Mouse (Mus musculus) spleen, adult 12 weeks (tissue): ENCODE results near the gene Eif2ak4.

Source experiments
- DNase-seq: peaks from one replicate; pipeline ENCODE4 v3.0.0; 2022; ENCODE audit warnings: low spot score

The Eif2ak4 gene

DNA sequence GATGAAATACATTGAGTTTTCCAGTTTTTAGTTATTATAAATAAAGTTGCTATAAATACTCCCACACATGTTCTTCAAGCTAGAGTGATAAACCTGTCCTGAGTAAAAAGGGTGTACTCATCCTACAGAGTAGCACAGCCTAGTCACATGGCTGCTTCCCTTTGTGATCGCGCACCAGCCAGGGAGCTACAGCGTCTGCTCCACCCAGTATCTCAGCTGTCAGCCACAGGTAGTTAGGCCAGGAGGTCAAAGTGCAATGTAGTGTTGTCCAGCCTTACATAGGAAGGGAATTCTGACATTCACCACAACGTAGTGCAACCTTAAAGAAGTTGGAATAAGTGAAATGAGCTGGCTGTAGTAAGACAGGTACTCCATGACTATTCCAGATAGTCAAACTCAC lies 17.1 kb downstream of the Eif2ak4 start:
- DNase-seq = no peak

DNA sequence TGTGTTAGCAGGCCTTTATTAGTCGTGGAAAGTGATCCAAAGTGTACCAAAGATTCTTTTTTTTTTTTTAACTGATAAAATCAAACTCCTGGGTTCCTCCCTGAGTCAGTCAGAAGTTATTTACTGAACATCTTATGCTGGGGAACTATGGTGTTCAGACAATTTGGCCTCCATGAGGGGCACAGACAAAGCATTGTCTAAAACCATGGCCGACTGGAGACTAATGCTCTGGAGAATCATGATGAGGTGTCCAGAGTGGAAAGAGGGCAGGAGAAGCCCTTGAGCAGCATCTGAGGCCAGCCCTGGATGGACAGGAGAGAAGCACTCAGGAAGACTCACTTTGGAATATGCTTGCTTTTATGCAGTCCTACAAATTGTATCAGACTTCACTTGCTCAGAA lies 18.4 kb downstream of the Eif2ak4 start:
- DNase-seq = no peak

DNA sequence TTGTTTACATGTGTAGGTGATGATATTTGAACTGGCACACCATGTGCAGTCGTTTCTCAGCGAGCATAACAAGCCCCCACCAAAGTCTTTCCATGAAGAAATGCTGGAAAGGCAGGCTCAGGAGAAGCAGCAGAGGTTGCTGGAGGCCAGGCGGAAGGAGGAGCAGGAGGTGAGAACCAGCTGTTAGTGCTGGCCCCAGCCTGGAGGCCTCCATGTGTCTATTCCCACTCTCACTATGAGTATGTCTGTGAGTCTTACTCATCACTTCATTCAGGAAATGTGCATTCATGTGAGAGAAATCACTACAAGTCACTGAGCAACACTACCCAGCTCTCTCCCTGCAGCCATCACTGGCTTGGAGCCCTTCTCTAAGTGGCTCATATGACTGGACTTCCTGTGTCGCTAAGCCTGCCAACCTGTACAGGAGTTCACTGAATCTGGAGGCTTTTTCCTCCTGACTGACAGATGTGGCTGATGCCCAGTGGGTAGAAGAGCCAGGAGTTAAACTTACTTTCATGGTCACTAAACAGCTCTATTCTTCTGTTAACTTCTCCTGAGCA lies 20.0 kb downstream of the Eif2ak4 start:
- no peak for DNase-seq

DNA sequence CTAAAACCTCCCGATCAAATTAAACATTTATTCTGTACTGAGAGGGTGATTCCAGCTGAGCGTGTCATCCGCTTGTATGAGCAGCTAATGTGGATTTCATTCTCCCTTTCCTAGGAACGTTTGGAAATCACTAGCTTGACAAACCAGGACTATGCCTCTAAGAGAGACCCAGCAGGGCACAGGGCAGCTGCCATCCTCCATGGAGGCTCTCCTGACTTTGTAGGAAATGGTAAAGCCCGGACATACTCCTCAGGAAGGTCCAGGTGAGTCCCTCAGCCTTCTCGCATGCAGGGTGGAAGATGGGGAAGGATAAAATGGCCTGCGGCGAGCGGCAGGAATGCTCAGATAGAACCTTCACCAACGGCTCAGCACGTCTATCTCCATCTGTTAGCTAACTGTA lies 24.4 kb downstream of the Eif2ak4 start:
- no peak for DNase-seq

DNA sequence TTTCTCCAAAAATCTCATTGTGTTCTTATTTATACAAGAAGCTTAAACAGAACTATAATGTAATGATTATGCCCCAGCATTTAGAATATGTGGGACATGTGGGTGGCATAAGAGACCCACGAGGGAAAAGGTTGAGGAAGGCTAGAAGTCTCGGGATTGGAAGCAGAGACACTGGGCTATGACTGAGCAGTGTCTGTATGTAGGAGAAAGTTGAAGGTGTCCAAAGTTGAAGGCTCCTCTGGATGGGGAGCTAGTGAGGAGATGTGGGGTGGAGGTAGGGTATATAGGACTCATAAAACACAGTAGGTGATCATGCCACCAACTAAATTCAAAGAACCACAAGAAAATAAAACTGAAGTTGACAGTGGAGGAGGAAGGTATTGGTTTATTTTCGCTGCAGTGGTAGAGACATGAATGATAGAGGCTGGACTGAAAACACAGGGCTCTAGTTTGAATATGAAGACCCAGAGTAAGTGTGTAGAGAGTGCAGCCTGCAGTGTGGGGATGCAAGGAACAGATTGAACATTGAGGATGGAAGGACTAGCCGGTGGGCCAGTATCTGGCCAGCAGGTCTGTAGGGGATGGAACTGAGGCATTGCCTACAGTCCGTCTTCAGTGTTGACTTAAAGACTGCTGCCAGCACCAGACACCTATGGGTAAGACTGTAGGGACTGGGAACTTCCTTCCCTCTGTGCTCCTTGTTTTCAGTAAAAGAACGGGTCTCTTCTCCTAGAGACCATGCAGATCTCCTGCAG lies 27.4 kb downstream of the Eif2ak4 start:
- no peak for DNase-seq

DNA sequence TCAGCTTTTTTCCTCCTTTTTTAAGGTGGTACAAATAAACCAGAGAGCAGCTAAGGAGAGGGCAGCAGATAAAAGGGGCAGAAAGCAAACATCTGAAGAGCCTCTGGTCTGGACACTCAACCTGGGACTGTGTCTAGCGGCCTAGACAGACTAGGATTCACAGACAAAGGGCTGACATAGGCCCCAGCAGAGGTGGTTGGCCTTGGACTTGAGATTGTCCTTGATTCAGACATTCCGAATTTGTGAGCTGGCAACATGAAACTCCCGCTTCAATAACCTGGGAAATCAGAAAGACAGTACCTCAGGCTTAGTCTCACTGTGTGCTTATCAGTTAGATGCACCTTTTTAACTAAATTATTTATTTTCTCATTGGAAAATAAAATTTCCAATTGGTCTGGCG lies 29.7 kb downstream of the Eif2ak4 start:
- no peak for DNase-seq

DNA sequence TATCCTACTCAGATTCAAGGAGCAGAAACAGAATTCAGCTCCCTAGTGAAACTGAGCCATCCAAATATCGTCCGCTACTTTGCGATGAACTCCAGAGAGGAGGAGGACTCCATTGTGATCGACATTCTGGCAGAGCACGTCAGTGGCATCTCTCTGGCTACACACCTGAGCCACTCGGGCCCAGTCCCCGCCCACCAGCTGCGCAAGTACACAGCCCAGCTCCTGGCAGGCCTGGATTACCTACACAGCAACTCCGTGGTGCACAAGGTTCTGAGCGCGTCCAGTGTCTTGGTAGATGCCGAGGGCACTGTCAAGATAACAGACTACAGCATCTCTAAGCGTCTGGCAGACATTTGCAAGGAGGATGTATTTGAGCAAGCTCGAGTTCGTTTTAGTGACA lies 33.5 kb downstream of the Eif2ak4 start:
- DNase-seq = no peak

DNA sequence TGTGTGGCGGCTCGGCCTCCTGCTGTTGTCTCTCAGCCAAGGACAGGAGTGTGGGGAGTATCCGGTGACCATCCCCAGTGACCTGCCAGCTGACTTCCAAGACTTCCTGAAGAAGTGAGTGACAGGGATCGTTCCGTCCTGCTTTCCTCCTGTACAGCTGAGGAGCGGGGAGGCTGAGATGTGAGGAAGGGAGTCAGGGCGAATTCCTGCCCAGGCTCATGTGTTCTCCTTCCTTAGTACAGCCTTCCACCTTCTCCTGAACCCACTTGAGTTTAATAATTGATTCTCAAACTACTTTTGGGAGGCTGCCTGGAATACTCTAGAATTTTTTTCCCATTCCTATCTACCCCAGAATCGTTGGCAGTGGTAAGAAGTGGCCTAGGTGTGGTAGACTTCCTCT lies 34.0 kb downstream of the Eif2ak4 start:
- DNase-seq = no peak

DNA sequence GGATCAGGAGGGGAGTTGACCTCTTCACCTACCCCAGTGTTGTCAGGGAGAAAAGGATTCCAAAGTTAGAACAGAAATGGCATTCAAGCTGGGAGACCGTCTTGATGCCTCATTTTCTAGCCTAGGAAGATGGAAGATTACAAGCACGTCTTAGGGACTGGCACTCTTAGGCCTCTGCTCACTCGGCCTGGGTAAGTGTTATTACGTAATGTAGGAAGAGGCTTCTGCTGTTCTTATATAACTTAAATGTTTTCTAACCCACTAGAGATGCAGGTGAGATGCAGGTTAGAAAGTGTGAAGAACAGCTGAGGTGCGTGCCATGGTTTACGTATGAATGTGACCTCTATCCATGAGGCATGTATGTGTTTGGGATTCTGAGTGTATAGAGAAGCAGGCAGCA lies 39.9 kb downstream of the Eif2ak4 start:
- DNase-seq = no peak

DNA sequence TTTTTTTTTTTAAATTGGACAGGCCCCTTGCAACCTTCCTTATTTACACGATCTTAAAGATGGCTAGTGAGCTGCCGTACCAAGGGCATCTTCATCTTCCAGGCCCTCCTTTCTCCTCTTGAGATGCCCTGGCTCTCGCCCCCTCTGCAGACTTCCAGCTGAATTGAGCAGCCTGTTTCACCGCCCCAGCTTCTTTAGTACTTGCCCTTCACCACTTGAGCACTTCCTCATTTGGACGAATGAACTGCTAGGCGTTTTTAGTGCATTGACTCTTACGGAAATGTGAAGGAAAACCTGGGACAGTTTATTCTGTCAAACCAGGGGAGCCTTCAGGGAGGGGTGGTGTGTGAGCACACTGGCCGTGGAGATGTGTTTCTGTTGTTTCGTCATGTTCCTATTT lies 40.9 kb downstream of the Eif2ak4 start:
- DNase-seq = no peak

DNA sequence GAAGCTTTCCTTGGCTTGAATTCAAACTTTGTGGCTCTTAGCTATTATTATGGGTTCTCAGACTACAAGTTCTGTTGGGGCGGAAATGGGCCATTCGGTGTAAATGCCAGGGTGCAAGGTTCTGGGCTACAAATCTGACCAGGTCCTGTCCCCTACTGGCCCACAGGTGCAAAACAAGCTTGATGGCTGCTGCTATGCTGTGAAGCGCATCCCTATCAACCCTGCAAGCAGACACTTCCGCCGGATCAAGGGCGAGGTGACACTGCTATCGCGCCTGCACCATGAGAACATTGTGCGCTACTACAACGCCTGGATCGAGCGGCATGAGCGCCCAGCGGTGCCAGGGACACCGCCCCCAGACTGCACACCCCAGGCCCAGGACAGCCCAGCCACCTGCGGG lies 42.2 kb downstream of the Eif2ak4 start:
- no peak for DNase-seq

DNA sequence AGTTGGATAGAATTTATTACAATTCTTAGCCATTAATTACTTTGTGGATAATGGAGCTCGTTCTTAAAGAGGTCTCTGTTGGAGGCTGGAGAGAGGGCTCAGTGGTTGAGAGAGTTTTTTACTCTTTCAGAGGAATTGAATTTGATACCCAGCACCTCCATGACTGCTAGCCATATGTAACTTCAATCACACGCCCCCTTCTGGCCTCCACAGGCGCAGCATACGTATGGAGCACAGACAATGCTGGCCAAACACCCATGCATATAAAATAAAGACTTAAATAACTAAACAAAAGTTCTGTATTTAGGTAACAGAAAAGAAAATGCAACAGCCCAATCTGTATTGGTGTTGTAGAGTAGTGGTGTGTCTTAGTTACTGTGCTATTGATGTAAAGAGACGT lies 43.2 kb downstream of the Eif2ak4 start:
- no peak for DNase-seq

DNA sequence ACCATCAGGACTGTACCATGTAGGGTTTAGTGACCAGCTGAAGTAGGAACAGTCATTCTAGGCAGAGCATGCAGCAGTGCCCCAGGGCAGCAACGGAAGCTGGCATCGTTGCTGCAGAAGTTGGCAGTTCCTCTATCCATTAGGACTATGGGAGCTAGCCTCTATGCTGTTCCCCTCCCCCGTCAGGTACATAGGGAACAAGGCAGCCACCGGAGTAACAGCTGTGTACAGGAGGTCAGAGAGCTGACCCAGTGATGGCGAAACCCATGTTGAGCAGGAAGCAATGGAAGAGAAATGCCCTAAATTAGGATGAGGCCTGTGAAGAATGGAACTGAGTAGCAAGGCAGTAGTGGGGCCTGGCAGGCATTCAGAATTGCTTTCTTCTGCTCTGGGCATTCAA lies 53.8 kb downstream of the Eif2ak4 start:
- no peak for DNase-seq

DNA sequence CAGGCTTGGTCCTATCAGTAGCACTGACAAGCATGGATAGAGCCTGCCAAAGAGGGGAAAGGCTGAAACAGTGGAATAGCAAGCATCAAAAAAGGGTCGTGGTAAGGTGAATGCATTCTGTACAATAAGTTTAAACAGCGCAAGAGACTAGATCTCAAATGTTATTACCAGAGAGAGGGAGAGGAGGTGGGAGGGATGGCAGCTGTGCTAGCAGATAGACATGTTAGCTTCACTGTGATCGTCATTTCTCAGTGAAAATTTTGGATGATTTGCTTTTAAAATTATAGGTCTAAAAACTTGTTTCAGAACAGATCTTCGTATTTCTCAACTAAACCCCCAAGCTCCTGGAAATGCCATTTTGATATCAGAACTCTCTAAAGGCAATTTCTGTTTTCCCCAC lies 54.3 kb downstream of the Eif2ak4 start:
- DNase-seq = no peak

DNA sequence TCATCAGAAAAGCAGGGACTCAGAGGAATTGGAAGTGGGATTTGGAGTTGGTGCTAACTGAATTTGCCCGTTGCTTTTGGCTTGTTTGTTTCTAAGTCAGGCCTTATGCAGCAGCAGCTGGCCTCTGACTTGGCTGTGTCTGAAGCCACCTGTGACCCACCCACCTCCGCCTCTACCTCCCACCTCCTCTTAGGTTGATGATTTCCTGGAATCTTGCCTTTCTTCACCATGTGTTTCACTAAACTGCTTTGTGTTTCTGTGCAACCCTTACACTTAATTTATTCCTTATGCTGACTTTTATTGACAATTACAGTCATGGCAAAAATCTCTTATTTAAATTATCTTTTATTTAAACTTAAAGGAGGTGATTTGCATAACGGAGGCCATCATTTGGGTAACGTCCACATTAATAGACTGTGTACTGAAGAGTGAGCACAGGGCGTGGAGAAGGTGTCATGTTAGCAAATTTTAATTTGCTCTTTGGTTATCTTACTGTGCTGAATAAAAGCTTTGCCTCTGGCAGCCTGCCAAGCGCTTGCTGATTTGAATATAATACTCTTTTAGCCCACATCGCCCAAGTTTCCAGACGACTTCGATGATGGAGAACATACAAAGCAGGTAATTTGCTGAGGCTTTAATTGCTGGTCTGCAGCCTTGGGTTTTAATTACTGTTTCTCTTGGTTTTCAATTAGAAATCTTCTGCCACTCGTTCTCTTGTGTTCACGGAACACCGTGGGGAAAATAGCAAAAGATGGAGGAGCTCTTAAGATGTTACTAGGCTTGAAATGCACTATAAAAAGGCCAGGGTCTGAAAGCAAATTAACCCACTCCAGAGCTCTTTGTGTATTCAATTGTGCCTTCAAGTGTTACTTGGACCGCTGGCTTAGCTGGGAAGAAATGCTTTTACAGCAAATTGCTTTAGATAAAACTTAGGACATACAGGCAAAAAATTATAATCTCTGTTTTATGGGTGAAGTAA lies 57.6 kb downstream of the Eif2ak4 start:
- no peak for DNase-seq

DNA sequence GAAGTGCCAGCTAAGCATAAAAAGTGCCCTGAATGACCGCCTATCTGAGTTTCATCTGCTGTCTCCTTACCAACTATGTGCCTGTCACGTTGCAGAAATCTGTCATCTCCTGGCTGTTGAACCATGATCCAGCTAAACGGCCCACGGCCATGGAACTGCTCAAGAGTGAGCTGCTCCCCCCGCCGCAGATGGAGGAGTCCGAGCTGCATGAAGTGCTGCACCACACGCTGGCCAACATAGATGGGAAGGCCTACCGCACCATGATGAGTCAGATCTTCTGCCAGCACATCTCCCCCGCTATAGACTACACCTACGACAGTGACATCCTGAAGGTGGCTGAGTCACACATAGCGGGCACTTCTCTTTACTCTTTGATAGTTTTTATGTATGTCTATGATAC lies 59.8 kb downstream of the Eif2ak4 start:
- DNase-seq = no peak

DNA sequence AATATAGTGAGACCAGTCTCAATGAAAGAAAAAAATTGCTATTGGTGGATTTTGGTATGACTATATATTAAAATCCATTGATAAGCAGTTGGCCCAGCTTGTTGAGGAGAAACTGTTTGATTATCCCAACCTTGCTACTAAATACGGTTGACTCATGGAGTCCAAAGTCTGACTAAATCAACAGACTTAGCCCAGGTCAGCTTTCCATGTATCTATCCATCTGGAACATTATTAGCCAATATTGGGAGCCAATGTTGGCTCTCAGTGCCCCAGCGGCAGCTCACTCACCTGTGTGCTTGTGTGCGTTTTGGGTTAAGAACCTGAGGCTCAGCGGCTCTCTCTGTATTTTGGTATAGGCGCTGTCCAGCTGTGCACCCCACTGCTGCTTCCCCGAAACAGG lies 62.6 kb downstream of the Eif2ak4 start:
- DNase-seq = no peak

DNA sequence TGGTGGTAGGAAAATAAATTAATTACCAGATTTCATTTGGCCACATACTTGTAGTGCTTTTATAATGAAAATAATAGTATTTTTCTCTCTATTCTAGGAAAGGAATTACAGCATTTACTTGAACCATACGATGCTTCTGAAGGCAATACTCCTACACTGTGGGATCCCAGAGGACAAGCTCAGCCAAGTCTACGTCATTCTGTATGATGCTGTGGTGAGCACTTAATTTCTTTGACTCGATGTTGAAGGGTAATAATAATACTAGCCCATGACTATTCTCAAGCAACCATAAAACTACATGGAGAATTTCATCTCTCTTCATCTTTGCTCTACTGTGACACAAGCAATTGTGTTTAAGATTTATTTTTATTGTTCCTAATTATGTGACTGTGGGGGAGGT lies 68.6 kb downstream of the Eif2ak4 start:
- no peak for DNase-seq

DNA sequence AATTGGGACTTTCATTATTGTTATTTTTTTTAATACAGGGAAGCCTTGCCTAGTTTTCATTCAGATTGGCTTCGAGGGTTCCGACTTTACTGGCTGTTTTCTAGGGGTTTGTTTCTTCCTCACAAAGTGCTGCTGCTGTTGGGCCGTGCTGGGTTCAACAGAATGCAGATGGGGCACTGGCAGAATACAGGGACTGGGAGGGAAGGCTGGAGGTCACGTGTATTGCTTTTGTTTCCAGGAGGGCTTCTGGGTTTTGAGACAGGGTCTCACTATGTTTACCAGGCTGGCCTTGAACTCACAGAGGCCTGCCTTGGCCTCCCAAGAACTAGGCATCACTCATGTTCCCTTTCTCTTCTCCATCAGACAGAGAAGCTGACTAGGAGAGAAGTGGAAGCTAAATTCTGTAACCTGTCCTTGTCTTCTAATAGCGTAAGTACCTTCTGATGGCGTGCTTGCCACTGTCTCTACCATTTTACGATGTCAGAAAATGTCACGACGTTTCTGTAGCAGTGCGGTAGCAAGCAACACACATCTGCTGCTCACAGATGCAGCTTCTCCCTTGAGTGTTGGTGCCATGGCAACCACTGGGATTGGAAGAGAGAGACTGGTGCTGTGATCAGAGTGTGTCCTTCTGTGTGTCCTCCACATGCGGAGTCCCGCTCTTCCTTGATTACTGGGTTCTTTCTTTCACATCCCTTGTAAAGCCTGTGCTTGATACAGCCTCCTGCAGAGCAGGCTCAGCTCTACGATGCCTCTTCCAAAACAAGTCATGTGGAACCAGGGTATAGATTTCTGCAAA lies 69.2 kb downstream of the Eif2ak4 start:
- DNase-seq = no peak

DNA sequence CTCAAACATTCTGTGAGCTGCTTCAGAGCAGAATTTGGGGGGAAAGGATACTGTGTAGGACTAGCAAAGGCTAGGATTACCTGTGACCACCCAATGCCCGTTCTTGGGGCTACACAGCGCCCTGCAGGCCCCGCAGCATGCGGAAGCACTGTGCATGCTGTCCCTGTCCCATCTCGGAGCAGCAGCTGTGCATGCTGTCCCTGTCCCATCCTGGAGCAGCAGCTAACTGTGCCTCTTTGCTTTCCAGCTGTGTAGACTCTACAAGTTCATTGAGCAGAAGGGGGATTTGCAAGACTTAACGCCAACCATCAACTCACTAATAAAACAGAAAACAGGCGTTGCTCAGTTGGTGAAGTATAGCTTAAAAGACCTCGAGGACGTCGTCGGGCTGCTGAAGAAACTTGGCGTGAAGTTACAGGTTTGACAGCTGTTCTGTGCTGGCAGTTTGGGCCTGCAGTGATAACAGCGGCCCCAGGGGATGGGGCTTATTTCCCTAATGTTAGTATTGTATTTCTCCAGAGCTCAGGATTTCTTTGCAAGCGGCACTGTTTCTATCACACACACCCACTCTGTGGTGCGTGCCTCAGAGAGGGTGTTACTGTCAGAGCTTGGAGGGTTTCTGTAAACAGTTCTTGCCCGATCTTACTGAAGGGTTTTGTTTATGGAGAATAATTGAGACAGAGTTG lies 73.2 kb downstream of the Eif2ak4 start:
- DNase-seq = no peak

DNA sequence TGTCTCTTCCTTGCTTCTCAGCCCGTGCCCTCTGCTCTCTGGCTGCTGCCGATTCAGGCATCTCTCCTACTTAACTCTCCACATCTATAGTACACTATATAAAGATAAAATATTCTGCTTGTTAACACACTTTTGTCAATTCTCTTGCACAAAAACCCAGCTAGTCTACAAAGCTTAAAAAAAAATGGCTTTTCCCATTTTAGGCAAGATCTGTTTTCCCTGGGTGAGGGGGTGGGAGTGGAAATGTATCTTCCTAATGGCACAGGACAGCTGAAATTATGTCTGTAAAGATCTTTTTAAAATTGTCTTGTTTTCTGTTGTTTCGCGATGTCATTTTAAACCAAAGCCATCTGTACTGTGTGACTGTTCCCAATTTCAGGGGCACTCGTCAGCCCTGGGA lies 75.1 kb downstream of the Eif2ak4 start:
- no peak for DNase-seq

DNA sequence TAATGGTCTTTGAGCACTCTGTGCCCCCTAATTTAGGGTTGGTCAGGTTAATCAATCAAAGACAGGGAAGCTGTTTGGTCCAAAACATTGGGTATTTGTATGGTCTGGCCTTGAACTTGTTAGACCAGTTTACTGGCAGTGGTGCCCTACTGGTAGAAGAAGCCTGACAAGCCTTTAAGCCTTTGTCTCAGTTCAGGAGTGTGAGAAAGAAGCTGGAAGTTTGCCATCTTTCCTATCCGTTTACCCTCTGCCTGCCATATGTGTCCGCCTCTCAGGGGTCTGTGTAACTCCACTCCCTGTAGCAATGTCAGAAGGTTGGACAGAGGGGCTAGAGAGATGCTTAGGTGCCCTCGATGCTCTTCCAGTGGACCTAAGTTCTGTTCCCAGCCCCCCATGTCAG lies 76.0 kb downstream of the Eif2ak4 start:
- DNase-seq = no peak
